Mouse (Mus musculus) 3134 (cell line): ENCODE measurements at regions not wholly inside any gene's neighbourhood (a gene's known extent, or its start where the extent isn't known, plus 50 kb on each side); places are given as distances from the start of the nearest gene placed in this dataset.
"Not testable (repeated sequence)": the region's sequence is repeated elsewhere in the genome, so short reads cannot be mapped to it uniquely, and the experiment has no call there.

ENCODE experiments used
- DNase-seq: peaks from one replicate; pipeline ENCODE4 v3.0.0-alpha.2; 2011; ENCODE audit warnings: low spot score; ENCODE audit not compliant: insufficient read length; ENCODE audit errors: extremely low read depth

- no peak for DNase-seq
Measured at GRCm38 (mm10) chr5:25639187-25639586, 66.4 kb downstream of the Xrcc2 start.

GRCm38 (mm10) chr5:25638097-25638496, 67.5 kb downstream of the Xrcc2 start:
- no peak for DNase-seq

GRCm38 (mm10) chr5:25632861-25633535, 72.6 kb downstream of the Xrcc2 start:
- no peak for DNase-seq

GRCm38 (mm10) chr5:25629731-25630130, 75.9 kb downstream of the Xrcc2 start:
- no peak for DNase-seq

- no peak for DNase-seq
Measured at GRCm38 (mm10) chr5:25628504-25628903, 77.1 kb downstream of the Xrcc2 start.

GRCm38 (mm10) chr5:25627086-25627485, 78.5 kb downstream of the Xrcc2 start:
- DNase-seq = no peak

GRCm38 (mm10) chr5:25624029-25624428, 81.6 kb downstream of the Xrcc2 start:
- DNase-seq = no peak

GRCm38 (mm10) chr5:25619872-25620271, 85.8 kb downstream of the Xrcc2 start:
- no peak for DNase-seq

GRCm38 (mm10) chr5:25619337-25619736, 86.3 kb downstream of the Xrcc2 start:
- not testable (repeated sequence) for DNase-seq

- no peak for DNase-seq
Measured at GRCm38 (mm10) chr5:25614659-25615061, 91.0 kb downstream of the Xrcc2 start.

- peak; percentile 54 for DNase-seq
Measured at GRCm38 (mm10) chr5:25613844-25614658, 91.6 kb downstream of the Xrcc2 start.

GRCm38 (mm10) chr5:25612036-25612705, 93.5 kb downstream of the Xrcc2 start:
- DNase-seq = no peak

- DNase-seq = peak; percentile 49
Measured at GRCm38 (mm10) chr5:25609911-25610310, 94.0 kb downstream of the Cct8l1 start.

GRCm38 (mm10) chr5:25602123-25602522, 86.3 kb downstream of the Cct8l1 start:
- no peak for DNase-seq

GRCm38 (mm10) chr5:25599363-25599762, 83.5 kb downstream of the Cct8l1 start:
- DNase-seq = no peak

GRCm38 (mm10) chr5:25597786-25598185, 81.9 kb downstream of the Cct8l1 start:
- DNase-seq = no peak

GRCm38 (mm10) chr5:25591709-25592108, 75.8 kb downstream of the Cct8l1 start:
- no peak for DNase-seq
